Mouse (Mus musculus) frontal cortex, postnatal 14 days (tissue): ENCODE data around the gene Slc6a20b.
"Not testable (repeated sequence)": the region's sequence is repeated elsewhere in the genome, so short reads cannot be mapped to it uniquely, and the experiment has no call there.

Source experiments
- DNase-seq, 2 experiments: peaks; one replicate each; pipeline ENCODE4 v3.0.0; 2022; ENCODE audit warnings: low spot score in 2 of 2

Gene Slc6a20b

GRCm38 (mm10) chr9:123632281-123632680 lies at the start of gene Slc6a20b:
Gene Slc6a20b, minus strand, starts transcription at chr9:123632565.
- no peak for DNase-seq

- no peak for DNase-seq
Measured at GRCm38 (mm10) chr9:123679198-123679597, 46.8 kb upstream of the Slc6a20b start.

GRCm38 (mm10) chr9:123678327-123679105 lies 46.2 kb upstream of the Slc6a20b start, which contains the start of the genes Ccr9 and Slc6a20a:
Gene Ccr9, plus strand, starts transcription at chr9:123678439.
Gene Slc6a20a, minus strand, starts transcription at chr9:123678885.
- no peak for DNase-seq

GRCm38 (mm10) chr9:123665645-123666044 lies 33.3 kb upstream of the Slc6a20b start:
- DNase-seq: peak in 1 of 2 experiments; percentile 16

GRCm38 (mm10) chr9:123659986-123660676 lies 27.8 kb upstream of the Slc6a20b start:
- not testable (repeated sequence) for DNase-seq

GRCm38 (mm10) chr9:123658981-123659380 lies 26.6 kb upstream of the Slc6a20b start:
- no peak for DNase-seq

- DNase-seq: no peak
Measured at GRCm38 (mm10) chr9:123657457-123657856, 25.1 kb upstream of the Slc6a20b start.

- no peak for DNase-seq
Measured at GRCm38 (mm10) chr9:123651369-123651768, 19.0 kb upstream of the Slc6a20b start.

- no peak for DNase-seq
Measured at GRCm38 (mm10) chr9:123649785-123650511, 17.6 kb upstream of the Slc6a20b start.

- no peak for DNase-seq
Measured at GRCm38 (mm10) chr9:123640106-123640505, 7.7 kb upstream of the Slc6a20b start.

- DNase-seq: no peak
Measured at GRCm38 (mm10) chr9:123638668-123639089, 6.3 kb upstream of the Slc6a20b start.

GRCm38 (mm10) chr9:123638231-123638630 lies 5.9 kb upstream of the Slc6a20b start:
- no peak for DNase-seq

- DNase-seq: no peak
Measured at GRCm38 (mm10) chr9:123636771-123637170, 4.4 kb upstream of the Slc6a20b start.

- no peak for DNase-seq
Measured at GRCm38 (mm10) chr9:123632993-123633392, 628 bp upstream of the Slc6a20b start.

- no peak for DNase-seq
Measured at GRCm38 (mm10) chr9:123631666-123632065, 699 bp downstream of the Slc6a20b start.

- DNase-seq: no peak
Measured at GRCm38 (mm10) chr9:123625821-123626220, 6.5 kb downstream of the Slc6a20b start.

GRCm38 (mm10) chr9:123624741-123625140 lies 7.6 kb downstream of the Slc6a20b start:
- no peak for DNase-seq

GRCm38 (mm10) chr9:123620311-123621098 lies 11.9 kb downstream of the Slc6a20b start:
- DNase-seq: no peak

GRCm38 (mm10) chr9:123601529-123601928 lies 30.8 kb downstream of the Slc6a20b start:
- no peak for DNase-seq

- DNase-seq: no peak
Measured at GRCm38 (mm10) chr9:123597376-123597775, 35.0 kb downstream of the Slc6a20b start.

GRCm38 (mm10) chr9:123596910-123597309 lies 35.5 kb downstream of the Slc6a20b start:
- no peak for DNase-seq
